Mouse (Mus musculus) brain, embryonic 14.5 days (tissue): ENCODE data around the gene Steap3.

Experiments
- CTCF ChIP-seq: fragments of 200-500 bp; IDR thresholded peaks from 2 replicates; pipeline ENCODE4 v1.5.1; 2012; ENCODE audit warnings: inconsistent platforms, mild to moderate bottlenecking, moderate library complexity, borderline replicate concordance; ENCODE audit not compliant: insufficient read depth, insufficient read length; ENCODE audit errors: extremely low read depth
- POLR2A ChIP-seq: fragments of 200-500 bp; IDR thresholded peaks from 2 replicates; pipeline ENCODE4 v1.6.1; 2012; ENCODE audit warnings: mild to moderate bottlenecking, inconsistent platforms, borderline replicate concordance; ENCODE audit not compliant: poor library complexity, insufficient read depth, insufficient read length, severe bottlenecking; ENCODE audit errors: extremely low read depth

- TF ChIP-seq POLR2A (no peak), CTCF (peak; percentile 69; the same call in 1 of the 2 replicates)
Measured at GRCm38 (mm10) chr1:120171819-120172521, 100.5 kb downstream of the Steap3 start.
